Mouse (Mus musculus) forebrain, embryonic 12.5 days (tissue): ENCODE results near the gene Runx3. TPM values are rescaled to one million over a fixed set of nuclear protein-coding genes. Genes with fewer than 3 reads are reported as not detected.

Experiments used
- ATAC-seq: fragments of 200-750 bp; cut with Nextera tagmentation; 2 replicates; pipeline ENCODE4 v1.8.0; 2017; ENCODE audit warnings: moderate TSS enrichment; ENCODE audit not compliant: low FRiP score
- H3K27ac ChIP-seq: fragments of 300-500 bp; sonication (generic); 2 replicates; pipeline ENCODE4 v1.5.1; 2016; ENCODE audit warnings: mild to moderate bottlenecking
- H3K27me3 ChIP-seq: fragments of 300-500 bp; sonication (generic); 2 replicates; pipeline ENCODE4 v1.6.1; 2016; ENCODE audit warnings: mild to moderate bottlenecking
- H3K36me3 ChIP-seq: fragments of 300-500 bp; sonication (generic); replicated peaks from 2 replicates; pipeline ENCODE4 v1.6.1; 2016; ENCODE audit warnings: mild to moderate bottlenecking
- H3K4me1 ChIP-seq: fragments of 300-500 bp; sonication (generic); 2 replicates; pipeline ENCODE4 v1.6.1; 2016
- H3K4me2 ChIP-seq: fragments of 300-500 bp; sonication (generic); 2 replicates; pipeline ENCODE4 v1.6.1; 2016; ENCODE audit warnings: mild to moderate bottlenecking, moderate library complexity
- H3K4me3 ChIP-seq: fragments of 300-500 bp; sonication (generic); replicated peaks from 2 replicates; pipeline ENCODE4 v1.5.1; 2016; ENCODE audit warnings: mild to moderate bottlenecking
- H3K9ac ChIP-seq: fragments of 300-500 bp; sonication (generic); 2 replicates; pipeline ENCODE4 v1.6.1; 2016; ENCODE audit warnings: mild to moderate bottlenecking
- H3K9me3 ChIP-seq: fragments of 300-500 bp; sonication (generic); 2 replicates; pipeline ENCODE4 v1.6.1; 2016
- WGBS: fragments of 180-500 bp; shearing (Covaris S2); methylation state at CpG from one replicate; pipeline ENCODE4 v1.1.7; 2016; 5-methylcytosine and 5-hydroxymethylcytosine counted together
- polyA plus RNA-seq: library from polyadenylated mRNA; unstranded; fragments of >200 nt; fragmentation: Nextera tagmentation; extraction: Ambion mirVana; gene quantifications from 2 replicates; pipeline ENCODE4 v1.2.1, GENCODE M21; 2016

The Runx3 gene
- polyA plus RNA-seq, 1 experiment from 2014 or later = 0.09 TPM

- H3K27me3 ChIP-seq = no peaks in the 10 kb centered on the region
- no peak overlapping the region for H3K4me2 ChIP-seq
- H3K36me3 ChIP-seq = no peaks in the 10 kb centered on the region
- no peak overlapping the region for H3K4me3 ChIP-seq
- H3K9ac ChIP-seq = no peak overlapping the region
- ATAC-seq = no peak
- no peaks in the 10 kb centered on the region for H3K4me1 ChIP-seq
- H3K9me3 ChIP-seq = no peaks in the 10 kb centered on the region
- no peak overlapping the region for H3K27ac ChIP-seq
- 90% methylated on average over 9 of the region's 9 CpGs for WGBS
These were observed 2.6 kb upstream of the Runx3 start for GRCm38 (mm10) chr4:135117846-135118245.

- no peak for ATAC-seq
- Histone ChIP-seq H3K4me1 (no peaks in the 10 kb centered on the region), H3K4me3 (no peak overlapping the region), H3K4me2 (no peak overlapping the region), H3K9me3 (no peaks in the 10 kb centered on the region), H3K27ac (no peak overlapping the region), H3K36me3 (no peaks in the 10 kb centered on the region), H3K27me3 (no peaks in the 10 kb centered on the region), H3K9ac (no peak overlapping the region)
- WGBS = 94% methylated on average over 11 of the region's 12 CpGs
These were observed 1.5 kb upstream of the Runx3 start for GRCm38 (mm10) chr4:135118855-135119474.

DNA sequence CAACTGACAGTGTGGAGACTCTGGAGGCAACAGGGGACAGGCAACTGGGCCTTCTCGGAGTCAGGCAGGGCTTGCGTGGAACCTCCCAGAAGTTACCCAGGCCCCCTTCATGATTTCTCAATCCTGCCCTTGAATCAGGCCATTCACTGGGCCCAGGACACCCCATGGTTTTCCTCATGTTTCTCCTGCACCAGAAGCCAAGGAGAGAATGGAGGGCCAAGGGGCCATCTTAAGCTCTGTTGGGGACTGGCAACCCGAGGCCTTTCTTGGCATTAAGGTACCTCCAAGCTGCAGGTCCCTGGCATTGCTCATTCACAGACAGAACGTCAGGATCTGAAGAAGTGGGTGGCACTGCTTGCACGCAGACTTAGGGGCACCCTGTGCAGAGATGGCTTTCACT lies 3.3 kb downstream of the Runx3 start:
- peaks cover 19% of the 10 kb centered on the region for H3K27me3 ChIP-seq
- no peak overlapping the region for H3K9ac ChIP-seq
- ATAC-seq = no peak
- no peaks in the 10 kb centered on the region for H3K36me3 ChIP-seq
- 77% methylated on average over 5 of the region's 5 CpGs for WGBS
- H3K4me1 ChIP-seq = peaks cover 2% of the 10 kb centered on the region; the same call in 1 of the 2 replicates
- H3K27ac ChIP-seq = no peak overlapping the region
- H3K4me2 ChIP-seq = no peak overlapping the region
- H3K9me3 ChIP-seq = no peaks in the 10 kb centered on the region
- no peak overlapping the region for H3K4me3 ChIP-seq

DNA sequence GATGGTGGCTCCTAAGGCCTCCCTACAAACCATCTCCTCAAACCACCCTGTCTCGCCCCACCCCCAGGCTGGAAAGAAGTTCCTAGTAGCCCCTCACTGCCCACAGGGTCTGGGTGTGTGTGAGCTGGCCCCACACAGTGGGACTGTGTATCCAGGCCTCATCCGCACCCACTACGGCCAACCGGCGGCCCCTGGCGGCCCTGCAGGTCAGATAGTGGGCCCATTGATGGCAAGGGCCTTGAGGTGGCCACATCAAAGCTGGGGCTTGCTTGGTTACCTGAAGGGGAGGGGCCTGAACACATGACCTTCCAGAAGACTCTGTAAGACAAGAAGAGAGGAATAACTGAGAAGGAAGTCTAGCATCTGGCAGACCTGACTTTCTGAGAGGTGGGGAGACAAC lies 4.3 kb downstream of the Runx3 start:
- no peak overlapping the region for H3K9ac ChIP-seq
- H3K27me3 ChIP-seq = peaks cover 26% of the 10 kb centered on the region
- no peak overlapping the region for H3K27ac ChIP-seq
- 88% methylated on average over 6 of the region's 6 CpGs for WGBS
- no peak for ATAC-seq
- no peaks in the 10 kb centered on the region for H3K36me3 ChIP-seq
- H3K4me2 ChIP-seq = no peak overlapping the region
- no peak overlapping the region for H3K4me3 ChIP-seq
- H3K4me1 ChIP-seq = peaks cover 9% of the 10 kb centered on the region
- no peaks in the 10 kb centered on the region for H3K9me3 ChIP-seq

- H3K4me1 ChIP-seq = peaks cover 9% of the 10 kb centered on the region
- 87% methylated on average over 3 of the region's 3 CpGs for WGBS
- no peak for ATAC-seq
- no peak overlapping the region for H3K27ac ChIP-seq
- no peak overlapping the region for H3K4me2 ChIP-seq
- no peaks in the 10 kb centered on the region for H3K9me3 ChIP-seq
- no peak overlapping the region for H3K4me3 ChIP-seq
- H3K9ac ChIP-seq = no peak overlapping the region
- H3K36me3 ChIP-seq = no peaks in the 10 kb centered on the region
- peaks cover 26% of the 10 kb centered on the region for H3K27me3 ChIP-seq
These were observed 4.7 kb downstream of the Runx3 start for GRCm38 (mm10) chr4:135125152-135125551.

DNA sequence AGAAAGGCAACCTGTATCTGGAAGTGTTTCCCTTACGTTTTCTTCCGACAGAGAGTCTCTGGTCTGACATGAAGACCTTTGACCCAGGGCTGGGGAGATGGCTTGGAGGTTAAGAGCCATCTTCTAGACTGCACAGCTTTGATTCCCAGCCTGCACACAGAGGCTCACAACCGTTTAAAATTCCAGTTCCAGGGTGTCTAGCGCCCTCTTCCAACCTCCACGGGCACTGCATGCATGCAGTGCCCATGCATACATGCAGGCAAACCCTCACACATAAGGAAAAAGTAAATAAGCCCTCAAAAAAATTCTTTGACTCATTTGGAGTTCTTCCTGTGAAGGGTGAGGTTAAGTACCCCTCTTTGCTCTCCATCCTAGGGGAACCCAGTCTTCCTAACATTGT lies 5.9 kb downstream of the Runx3 start:
- H3K4me1 ChIP-seq = peaks cover 9% of the 10 kb centered on the region
- no peaks in the 10 kb centered on the region for H3K36me3 ChIP-seq
- H3K9ac ChIP-seq = no peak overlapping the region
- peaks cover 37% of the 10 kb centered on the region for H3K27me3 ChIP-seq
- no peak overlapping the region for H3K4me2 ChIP-seq
- H3K9me3 ChIP-seq = no peaks in the 10 kb centered on the region
- no peak for ATAC-seq
- no peak overlapping the region for H3K4me3 ChIP-seq
- H3K27ac ChIP-seq = no peak overlapping the region
- WGBS = 69% methylated on average over 5 of the region's 5 CpGs

DNA sequence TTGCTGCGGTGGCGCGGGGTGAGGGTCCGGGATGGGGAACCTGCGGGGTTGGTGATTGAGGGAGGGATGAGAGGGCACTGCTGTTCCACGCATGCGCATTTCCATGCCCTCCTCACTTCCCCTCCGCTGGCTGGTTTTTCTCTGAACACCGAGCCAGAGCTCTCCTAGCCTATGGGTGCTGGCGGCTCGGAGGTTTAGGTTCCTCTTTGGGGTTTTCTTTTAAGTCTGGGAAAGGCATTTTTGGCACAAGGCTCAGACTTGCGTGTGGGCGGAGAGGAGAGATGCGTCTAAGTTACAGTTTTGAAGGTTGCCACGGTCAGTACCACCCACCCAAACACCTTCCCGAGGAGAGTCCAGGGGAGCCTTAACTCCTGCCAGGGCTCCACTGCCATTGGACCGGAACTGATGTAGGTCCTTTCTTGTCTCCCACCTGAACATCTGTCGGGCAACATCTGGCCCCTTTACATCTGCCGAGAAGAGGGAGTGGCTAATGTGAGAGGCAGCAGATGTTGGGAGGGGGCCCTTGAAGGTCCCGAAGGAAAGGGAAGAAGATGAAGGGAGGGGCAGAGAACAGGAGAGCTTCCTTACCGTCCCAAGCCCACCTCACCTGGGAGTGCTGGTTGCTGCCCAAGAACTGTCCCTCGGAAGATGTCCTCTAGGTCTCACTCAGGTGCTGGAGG lies 8.5 kb downstream of the Runx3 start:
- WGBS = 28% methylated on average over 22 of the region's 22 CpGs

GRCm38 (mm10) chr4:135130156-135130555 lies 9.7 kb downstream of the Runx3 start:
- 87% methylated on average over 6 of the region's 6 CpGs for WGBS
- H3K4me1 ChIP-seq = peaks cover 9% of the 10 kb centered on the region
- H3K4me2 ChIP-seq = no peak overlapping the region
- no peak overlapping the region for H3K27ac ChIP-seq
- H3K9me3 ChIP-seq = no peaks in the 10 kb centered on the region
- no peak overlapping the region for H3K4me3 ChIP-seq
- no peaks in the 10 kb centered on the region for H3K36me3 ChIP-seq
- no peak for ATAC-seq
- no peak overlapping the region for H3K9ac ChIP-seq
- peaks cover 37% of the 10 kb centered on the region for H3K27me3 ChIP-seq

More for the DNA sequence above, 8.5 kb downstream of the Runx3 start:
- no peaks in the 10 kb centered on the region for H3K9me3 ChIP-seq
- ATAC-seq = no peak
- no peak overlapping the region for H3K27ac ChIP-seq
- peak overlapping the region; percentile 29; the same call in 1 of the 2 replicates for H3K9ac ChIP-seq
- peaks cover 9% of the 10 kb centered on the region for H3K4me1 ChIP-seq
- peak overlapping the region; percentile 33 for H3K4me3 ChIP-seq
- H3K4me2 ChIP-seq = peak overlapping the region; percentile 52
- peaks cover 37% of the 10 kb centered on the region for H3K27me3 ChIP-seq
- no peaks in the 10 kb centered on the region for H3K36me3 ChIP-seq

GRCm38 (mm10) chr4:135131145-135131544 lies 10.7 kb downstream of the Runx3 start:
- H3K4me2 ChIP-seq = no peak overlapping the region
- H3K9ac ChIP-seq = no peak overlapping the region
- H3K27ac ChIP-seq = no peak overlapping the region
- peaks cover 9% of the 10 kb centered on the region for H3K4me1 ChIP-seq
- 81% methylated on average over 6 of the region's 6 CpGs for WGBS
- no peak overlapping the region for H3K4me3 ChIP-seq
- H3K9me3 ChIP-seq = no peaks in the 10 kb centered on the region
- no peak for ATAC-seq
- H3K27me3 ChIP-seq = peaks cover 42% of the 10 kb centered on the region
- H3K36me3 ChIP-seq = no peaks in the 10 kb centered on the region

GRCm38 (mm10) chr4:135132797-135133196 lies 12.3 kb downstream of the Runx3 start:
- peaks cover 9% of the 10 kb centered on the region for H3K4me1 ChIP-seq
- peaks cover 46% of the 10 kb centered on the region for H3K27me3 ChIP-seq
- H3K27ac ChIP-seq = no peak overlapping the region
- no peak for ATAC-seq
- no peak overlapping the region for H3K4me2 ChIP-seq
- 90% methylated on average over 12 of the region's 12 CpGs for whole genome bisulfite sequencing
- no peaks in the 10 kb centered on the region for H3K36me3 ChIP-seq
- H3K9me3 ChIP-seq = no peaks in the 10 kb centered on the region
- no peak overlapping the region for H3K9ac ChIP-seq
- no peak overlapping the region for H3K4me3 ChIP-seq

GRCm38 (mm10) chr4:135133711-135134110 lies 13.3 kb downstream of the Runx3 start:
- H3K4me2 ChIP-seq = no peak overlapping the region
- no peak overlapping the region for H3K9ac ChIP-seq
- H3K4me1 ChIP-seq = peaks cover 8% of the 10 kb centered on the region
- H3K9me3 ChIP-seq = no peaks in the 10 kb centered on the region
- no peak overlapping the region for H3K27ac ChIP-seq
- no peak for ATAC-seq
- no peaks in the 10 kb centered on the region for H3K36me3 ChIP-seq
- no peak overlapping the region for H3K4me3 ChIP-seq
- WGBS = 58% methylated on average over 4 of the region's 4 CpGs
- peaks cover 46% of the 10 kb centered on the region for H3K27me3 ChIP-seq

- H3K27me3 ChIP-seq = peaks cover 53% of the 10 kb centered on the region
- H3K27ac ChIP-seq = no peak overlapping the region
- WGBS = 67% methylated on average over 6 of the region's 6 CpGs
- H3K4me2 ChIP-seq = no peak overlapping the region
- no peaks in the 10 kb centered on the region for H3K4me1 ChIP-seq
- no peaks in the 10 kb centered on the region for H3K36me3 ChIP-seq
- no peak overlapping the region for H3K4me3 ChIP-seq
- no peak for ATAC-seq
- no peak overlapping the region for H3K9ac ChIP-seq
- H3K9me3 ChIP-seq = no peaks in the 10 kb centered on the region
These were observed 14.9 kb downstream of the Runx3 start for GRCm38 (mm10) chr4:135135331-135135730.

GRCm38 (mm10) chr4:135136202-135136601 lies 15.8 kb downstream of the Runx3 start:
- Histone ChIP-seq H3K4me2 (no peak overlapping the region), H3K4me3 (no peak overlapping the region), H3K36me3 (no peaks in the 10 kb centered on the region), H3K4me1 (peaks cover 5% of the 10 kb centered on the region), H3K27me3 (peaks cover 54% of the 10 kb centered on the region), H3K9me3 (no peaks in the 10 kb centered on the region), H3K27ac (no peak overlapping the region), H3K9ac (no peak overlapping the region)
- 53% methylated on average over 8 of the region's 8 CpGs for WGBS
- ATAC-seq = no peak
